Mouse (Mus musculus) lung, adult 2 months (tissue): ENCODE data around the gene Ttll1.

Source experiments
- CTCF ChIP-seq: fragments of 200-500 bp; IDR thresholded peaks from 2 replicates; pipeline ENCODE4 v1.5.1; 2011; ENCODE audit warnings: mild to moderate bottlenecking, low read length, control low read depth; ENCODE audit not compliant: insufficient read depth
- POLR2A ChIP-seq: fragments of 200-500 bp; IDR thresholded peaks from 2 replicates; pipeline ENCODE4 v1.6.1; 2011; ENCODE audit warnings: low read depth, mild to moderate bottlenecking, control low read depth, low read length, borderline replicate concordance; ENCODE audit errors: extremely low read depth

DNA sequence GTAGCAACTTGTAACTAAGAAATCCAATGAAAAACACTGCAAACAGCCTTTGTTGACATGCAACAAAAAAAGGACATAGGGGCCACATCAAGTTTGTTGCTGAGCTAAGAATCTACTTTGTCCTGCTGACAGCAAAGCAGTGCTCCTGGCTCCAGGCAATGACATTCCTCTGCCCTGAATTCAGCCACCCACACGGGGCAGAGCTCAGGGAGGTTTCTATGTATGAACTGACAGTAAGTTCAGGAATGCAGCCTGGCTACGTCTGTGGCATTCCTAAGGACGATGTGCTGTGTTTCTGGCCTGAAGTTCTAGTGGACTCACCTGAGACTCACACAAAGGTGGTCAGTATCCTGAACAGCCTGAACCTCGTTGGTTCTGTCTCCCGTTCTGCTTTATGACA, 70.0 kb downstream of the Ttll1 start:
- no peak for TF ChIP-seq CTCF
- no peak for TF ChIP-seq POLR2A
